15 mouse cellular contexts compared by ENCODE assay signal in the genomic region with DNA sequence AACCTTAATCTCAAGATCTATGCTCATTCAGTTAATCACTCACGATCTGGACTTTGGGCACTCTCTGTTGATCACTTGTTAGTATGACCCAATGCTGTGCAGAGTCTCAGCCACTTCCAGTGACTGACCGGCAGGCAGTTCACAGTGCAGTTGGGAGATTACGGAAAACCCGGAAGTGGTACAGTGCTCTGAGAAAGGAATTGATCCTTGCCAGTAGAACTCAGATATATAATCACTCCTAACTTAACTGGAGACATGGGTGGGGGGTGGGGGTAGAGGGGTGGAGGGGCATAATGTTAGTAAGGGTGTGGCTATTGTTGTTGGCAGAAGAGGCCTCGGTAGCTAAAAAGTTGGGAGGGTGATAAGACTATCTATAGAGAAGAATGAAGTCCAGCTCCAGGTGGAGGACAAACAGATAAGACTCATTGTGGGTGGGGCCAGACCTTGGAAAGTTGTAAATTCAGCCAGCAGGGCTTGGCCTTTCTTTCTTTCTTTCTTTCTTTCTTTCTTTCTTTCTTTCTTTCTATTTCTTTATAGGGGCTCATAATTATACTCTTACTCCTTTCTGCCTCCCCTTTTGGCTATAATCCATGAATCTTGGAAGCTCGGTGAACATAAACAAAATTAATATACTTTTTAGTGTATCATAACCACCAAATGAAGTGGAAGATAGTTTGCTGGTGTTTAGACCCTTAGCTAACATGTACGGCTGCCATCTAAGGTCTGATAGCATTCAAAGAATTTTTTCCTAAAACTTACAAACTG. TPM values are rescaled to one million over a fixed set of nuclear protein-coding genes. Genes with fewer than 3 reads are reported as not detected.
A peak's percentile ranks its signal among the peaks of the same experiment; 100 is the strongest.
DNase-seq lines count a peak whose midpoint lies in the region; ATAC-seq and TF ChIP-seq lines count a peak whose summit lies in the region.
"Had no signal": no experiment of that assay in that cellular context is flagged by ENCODE, and none has a peak within 500 bp of the region (broad histone marks: within the 10 kb centered on the region; RNA-seq: fewer than 3 reads in every experiment).

No protein-coding gene starts in this region.

- TF ChIP-seq CTCF in gastrocnemius, adult 2 months (IDR thresholded peaks at IDR 0.05) = no peak

- H3K4me2 ChIP-seq in midbrain, embryonic 14.5 days (ENCODE audit: low read length) = no peak overlapping the region
- H3K4me2 ChIP-seq in liver, embryonic 13.5 days = peak overlapping the region; percentile 52
- H3K4me2 ChIP-seq: embryonic facial prominence, embryonic 13.5 days; heart, embryonic 15.5 days; limb, embryonic 12.5 days; neural tube, embryonic 12.5 days had no signal

- no peak for DNase-seq in gastrocnemius, adult 2 months
- no peak for DNase-seq in gastrocnemius, postnatal 10 days
- DNase-seq in midbrain, embryonic 10.5 days (ENCODE audit: low spot score) = no peak
- no peak for DNase-seq in midbrain, embryonic 14.5 days
- DNase-seq in liver, embryonic 13.5 days = peak; percentile 63
- DNase-seq in yolk sac, embryonic 10.5 days (ENCODE audit: low spot score) = peak; percentile 85
- DNase-seq in embryo, embryonic 10 days (ENCODE audit: low spot score) = no peak
- DNase-seq in ovary, postnatal 10 days (ENCODE audit: low spot score) = no peak
- DNase-seq: adrenal gland, adult 2 months; cerebellum, adult 9-10 months had no signal

- H3K36me3 ChIP-seq in midbrain, embryonic 10.5 days = no peaks in the 10 kb centered on the region
- H3K36me3 ChIP-seq in midbrain, embryonic 14.5 days (ENCODE audit: control insufficient read depth, insufficient read depth, low read length) = no peaks in the 10 kb centered on the region
- no peaks in the 10 kb centered on the region for H3K36me3 ChIP-seq in liver, embryonic 13.5 days
- H3K36me3 ChIP-seq: embryonic facial prominence, embryonic 13.5 days; heart, embryonic 15.5 days; limb, embryonic 12.5 days; neural tube, embryonic 12.5 days had no signal

- intact Hi-C loops in gastrocnemius, adult 2 months (cut with DNase I) = loop anchor here (5.0 kb wide), 1 partner anchor 48 kb away; no protein-coding TSS in a partner anchor

- no peaks in the 10 kb centered on the region for H3K9me3 ChIP-seq in midbrain, embryonic 10.5 days (replicated peaks)
- H3K9me3 ChIP-seq in midbrain, embryonic 14.5 days (ENCODE audit: control insufficient read depth, low read length) = no peaks in the 10 kb centered on the region
- H3K9me3 ChIP-seq in liver, embryonic 13.5 days (replicated peaks) = no peaks in the 10 kb centered on the region
- H3K9me3 ChIP-seq: embryonic facial prominence, embryonic 13.5 days; heart, embryonic 15.5 days; limb, embryonic 12.5 days; megakaryocyte, embryonic 14.5 days; neural tube, embryonic 12.5 days had no signal

- no peak for ATAC-seq in midbrain, embryonic 14.5 days (ENCODE audit: low FRiP score, low TSS enrichment)
- peak; percentile 71 for ATAC-seq in liver, embryonic 13.5 days (ENCODE audit: low read depth)

- no peaks in the 10 kb centered on the region for H3K27me3 ChIP-seq in midbrain, embryonic 10.5 days (ENCODE audit: low read depth, poor library complexity, severe bottlenecking)
- H3K27me3 ChIP-seq in midbrain, embryonic 14.5 days (ENCODE audit: control insufficient read depth, insufficient read depth, low read length) = no peaks in the 10 kb centered on the region
- no peaks in the 10 kb centered on the region for H3K27me3 ChIP-seq in liver, embryonic 13.5 days
- H3K27me3 ChIP-seq: embryonic facial prominence, embryonic 13.5 days; heart, embryonic 15.5 days; limb, embryonic 12.5 days; neural tube, embryonic 12.5 days had no signal

- H3K4me3 ChIP-seq in gastrocnemius, adult 2 months = no peak overlapping the region
- no peak overlapping the region for H3K4me3 ChIP-seq in midbrain, embryonic 10.5 days
- no peak overlapping the region for H3K4me3 ChIP-seq in midbrain, embryonic 14.5 days (replicated peaks; ENCODE audit: low read depth, low read length)
- H3K4me3 ChIP-seq in liver, embryonic 13.5 days (replicated peaks) = no peak overlapping the region; the same call in 1 of the 2 replicates
- H3K4me3 ChIP-seq: embryonic facial prominence, embryonic 13.5 days; heart, embryonic 15.5 days; limb, embryonic 12.5 days; megakaryocyte, embryonic 14.5 days; neural tube, embryonic 12.5 days had no signal

- no peaks in the 10 kb centered on the region for H3K4me1 ChIP-seq in midbrain, embryonic 10.5 days
- no peaks in the 10 kb centered on the region for H3K4me1 ChIP-seq in midbrain, embryonic 14.5 days (ENCODE audit: control insufficient read depth, insufficient read depth, low read length)
- peaks cover 88% of the 10 kb centered on the region for H3K4me1 ChIP-seq in liver, embryonic 13.5 days (replicated peaks)
- H3K4me1 ChIP-seq: embryonic facial prominence, embryonic 13.5 days; heart, embryonic 15.5 days; limb, embryonic 12.5 days; neural tube, embryonic 12.5 days had no signal

- WGBS in midbrain, embryonic 10.5 days = 87% methylated on average over 7 of the region's 7 CpGs
- 89% methylated on average over 7 of the region's 7 CpGs for WGBS in midbrain, embryonic 14.5 days
- WGBS in liver, embryonic 13.5 days (ENCODE audit: insufficient replicate concordance) = 16% methylated on average over 7 of the region's 7 CpGs

- H3K27ac ChIP-seq in gastrocnemius, adult 2 months = 0 out of 2 replicates have a peak overlapping the region, but pooled peaks have one; percentile 8
- 0 out of 2 replicates have a peak overlapping the region, but pooled peaks have one; percentile 9 for H3K27ac ChIP-seq in midbrain, embryonic 10.5 days (replicated peaks)
- H3K27ac ChIP-seq in midbrain, embryonic 14.5 days (replicated peaks; ENCODE audit: low read depth, low read length) = no peak overlapping the region
- peak overlapping the region; percentile 95 for H3K27ac ChIP-seq in liver, embryonic 13.5 days
- H3K27ac ChIP-seq: embryonic facial prominence, embryonic 13.5 days; heart, embryonic 15.5 days; limb, embryonic 12.5 days; neural tube, embryonic 12.5 days had no signal

- H3K9ac ChIP-seq in midbrain, embryonic 14.5 days (replicated peaks; ENCODE audit: low read length) = no peak overlapping the region
- H3K9ac ChIP-seq in liver, embryonic 13.5 days = peak overlapping the region; percentile 60
- H3K9ac ChIP-seq: embryonic facial prominence, embryonic 13.5 days; heart, embryonic 15.5 days; limb, embryonic 12.5 days; neural tube, embryonic 12.5 days had no signal

RNA-seq across cellular contexts. Expression of a gene that starts 55.9 kb away (rescaled TPM):
- total RNA-seq in gastrocnemius, adult 2 months (2021) = 1 to 10 TPM; 7.6 to 9.1 TPM
- 10 to 100 TPM; 14.2 to 19.7 TPM for total RNA-seq in gastrocnemius, postnatal 10 days (2021)
- polyA plus RNA-seq in midbrain, embryonic 10.5 days (2016; fragmentation: Nextera tagmentation; extraction: Ambion mirVana) = 9.8 and 9.9 TPM in 2 replicates
- polyA plus RNA-seq in midbrain, embryonic 14.5 days (2014; fragmentation: Nextera tagmentation; extraction: Ambion mirVana) = 27.4 and 37.5 TPM in 2 replicates
- 9.2 and 10.5 TPM in 2 replicates for polyA plus RNA-seq in liver, embryonic 13.5 days (2015; fragmentation: Nextera tagmentation; extraction: Ambion mirVana)

Comparison
In these comparisons a context has a peak if more than half of its experiments do, and no peak if none do; other contexts are left out.
1. DNase-seq: peak in liver, embryonic 13.5 days (single experiment) and yolk sac, embryonic 10.5 days (single experiment); none in gastrocnemius, adult 2 months (single experiment), gastrocnemius, postnatal 10 days (single experiment), midbrain, embryonic 10.5 days (single experiment), midbrain, embryonic 14.5 days (single experiment), embryo, embryonic 10 days (single experiment) and ovary, postnatal 10 days (single experiment).